14 mouse cellular contexts compared by ENCODE assay signal in the genomic region with DNA sequence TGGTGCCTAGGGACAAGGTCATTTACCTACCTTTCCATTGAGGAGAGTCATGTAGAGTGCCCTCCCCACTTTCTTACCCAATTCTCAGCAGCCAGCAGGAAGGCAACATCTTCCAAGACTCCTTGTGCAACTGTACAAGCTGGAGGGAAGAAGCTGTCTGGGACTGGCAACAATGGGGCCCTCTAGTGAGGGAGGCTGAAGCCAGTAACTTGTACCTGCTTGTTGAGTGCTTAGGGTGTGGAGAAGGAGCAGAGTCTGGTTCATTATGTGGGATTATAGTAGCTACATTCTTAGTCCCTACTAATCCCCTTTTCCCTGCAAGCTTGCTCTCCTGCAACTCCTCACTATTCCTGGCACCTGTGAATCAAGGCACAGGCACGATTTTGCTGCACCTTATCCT.
"Had no signal": no experiment of that assay in that cellular context is flagged by ENCODE, and none has a peak within 500 bp of the region (broad histone marks: within the 10 kb centered on the region; RNA-seq: fewer than 3 reads in every experiment).

No protein-coding gene starts in this region.

- H3K9ac ChIP-seq: limb, embryonic 12.5 days; liver, embryonic 14.5 days; midbrain, embryonic 13.5 days had no signal

- DNase-seq: kidney, adult 2 months; kidney, postnatal 36 days; layer of hippocampus, adult 9-11 months; liver; lung, adult 2 months; lung, postnatal 14 days; right cerebral cortex, adult 18-20 months; right cerebral cortex, postnatal 25 days; thymus, adult 18-20 months; thymus, postnatal 14 days had no signal

- H3K36me3 ChIP-seq: limb, embryonic 12.5 days had no signal

- H3K4me3 ChIP-seq: limb, embryonic 12.5 days; midbrain, embryonic 13.5 days had no signal

- H3K4me1 ChIP-seq: limb, embryonic 12.5 days had no signal

- H3K4me2 ChIP-seq: limb, embryonic 12.5 days; midbrain, embryonic 13.5 days had no signal

- H3K9me3 ChIP-seq: limb, embryonic 12.5 days; midbrain, embryonic 13.5 days had no signal

- ATAC-seq: midbrain, embryonic 13.5 days had no signal

- H3K27ac ChIP-seq: kidney, postnatal 0 days; limb, embryonic 12.5 days; liver, embryonic 14.5 days; midbrain, embryonic 13.5 days had no signal

- H3K27me3 ChIP-seq: limb, embryonic 12.5 days; midbrain, embryonic 13.5 days had no signal
